Mouse (Mus musculus): ENCODE measurements around the gene Nudt22. TPM values are rescaled to one million over a fixed set of nuclear protein-coding genes. Genes with fewer than 3 reads are reported as not detected.

Gene Nudt22
- polyA plus RNA-seq (2015; fragmentation: Nextera tagmentation; extraction: Ambion mirVana) = 34.1 and 36.6 TPM in 2 replicates

GRCm38 (mm10) chr19:6996006-6996405 is at the start of gene Nudt22, which contains the start of gene Trpt1:
Gene Nudt22, minus strand, starts transcription at chr19:6996117.
Gene Trpt1, plus strand, starts transcription at chr19:6996131.
- no peaks in the 10 kb centered on the region for H3K9me3 ChIP-seq (replicated peaks; ENCODE audit: control insufficient read depth, low read length)
- H3K9ac ChIP-seq (ENCODE audit: low read length) = peak within 1 kb of the TSS; percentile 88
- peaks cover 26% of the 10 kb centered on the region for H3K36me3 ChIP-seq (ENCODE audit: control insufficient read depth, insufficient read depth)
- H3K27ac ChIP-seq (ENCODE audit: low read length) = peak within 1 kb of the TSS; percentile 89
- peak within 1 kb of the TSS; percentile 77 for H3K4me3 ChIP-seq (ENCODE audit: low read length)
- H3K4me2 ChIP-seq (ENCODE audit: low read depth, low read length) = peak within 1 kb of the TSS; percentile 90
- peaks cover 37% of the 10 kb centered on the region for H3K4me1 ChIP-seq (ENCODE audit: control insufficient read depth, insufficient read depth, low read length)
- no peaks in the 10 kb centered on the region for H3K27me3 ChIP-seq (ENCODE audit: control insufficient read depth, insufficient read depth, low read length)
- ATAC-seq (replicated peaks; ENCODE audit: extremely low read depth, insufficient read depth, low FRiP score) = peak; percentile 73
- 0% methylated on average over 24 of the region's 24 CpGs for WGBS

- peak overlapping the region; percentile 71 for H3K27ac ChIP-seq (ENCODE audit: low read length)
- H3K4me3 ChIP-seq (ENCODE audit: low read length) = no peak overlapping the region
- ATAC-seq (replicated peaks; ENCODE audit: extremely low read depth, insufficient read depth, low FRiP score) = no peak
Observed at GRCm38 (mm10) chr19:7044706-7045105, 48.8 kb upstream of the Nudt22 start.

DNA sequence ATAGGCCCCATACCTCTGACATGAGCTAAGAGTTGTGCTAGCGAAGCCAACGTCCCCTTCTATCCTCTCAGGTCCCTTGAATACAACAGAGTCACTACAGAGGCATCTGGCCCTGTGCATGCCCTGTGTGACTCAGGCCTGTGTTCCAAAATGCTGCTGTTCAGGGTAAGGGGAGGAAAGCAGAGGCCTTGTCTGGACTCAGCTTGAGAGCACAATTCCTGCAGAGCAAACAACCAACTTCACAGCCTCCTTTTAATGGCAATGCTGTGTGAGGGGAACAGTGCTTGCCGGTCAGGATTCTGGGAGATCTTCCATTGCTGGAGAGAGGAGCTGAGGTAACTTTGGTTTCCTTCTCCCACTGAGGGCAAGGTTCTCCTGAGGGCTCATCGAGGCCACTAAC is 48.4 kb upstream of the Nudt22 start:
- H3K27me3 ChIP-seq (ENCODE audit: control insufficient read depth, insufficient read depth, low read length) = no peaks in the 10 kb centered on the region
- peaks cover 13% of the 10 kb centered on the region for H3K4me1 ChIP-seq (ENCODE audit: control insufficient read depth, insufficient read depth, low read length)
- WGBS = 40% methylated on average over 4 of the region's 4 CpGs
- no peak overlapping the region for H3K4me3 ChIP-seq (ENCODE audit: low read length)
- peak overlapping the region; percentile 71 for H3K27ac ChIP-seq (ENCODE audit: low read length)
- H3K9me3 ChIP-seq (replicated peaks; ENCODE audit: control insufficient read depth, low read length) = no peaks in the 10 kb centered on the region
- no peaks in the 10 kb centered on the region for H3K36me3 ChIP-seq (ENCODE audit: control insufficient read depth, insufficient read depth)
- peak overlapping the region; percentile 32 for H3K9ac ChIP-seq (ENCODE audit: low read length)
- no peak overlapping the region for H3K4me2 ChIP-seq (ENCODE audit: low read depth, low read length)
- no peak for ATAC-seq (replicated peaks; ENCODE audit: extremely low read depth, insufficient read depth, low FRiP score)

More at GRCm38 (mm10) chr19:7044706-7045105, 48.8 kb upstream of the Nudt22 start:
- WGBS = 20% methylated on average over 4 of the region's 4 CpGs
- H3K4me1 ChIP-seq (ENCODE audit: control insufficient read depth, insufficient read depth, low read length) = peaks cover 13% of the 10 kb centered on the region
- H3K9me3 ChIP-seq (replicated peaks; ENCODE audit: control insufficient read depth, low read length) = no peaks in the 10 kb centered on the region
- H3K4me2 ChIP-seq (ENCODE audit: low read depth, low read length) = no peak overlapping the region
- H3K36me3 ChIP-seq (ENCODE audit: control insufficient read depth, insufficient read depth) = no peaks in the 10 kb centered on the region
- no peaks in the 10 kb centered on the region for H3K27me3 ChIP-seq (ENCODE audit: control insufficient read depth, insufficient read depth, low read length)
- H3K9ac ChIP-seq (ENCODE audit: low read length) = peak overlapping the region; percentile 32

DNA sequence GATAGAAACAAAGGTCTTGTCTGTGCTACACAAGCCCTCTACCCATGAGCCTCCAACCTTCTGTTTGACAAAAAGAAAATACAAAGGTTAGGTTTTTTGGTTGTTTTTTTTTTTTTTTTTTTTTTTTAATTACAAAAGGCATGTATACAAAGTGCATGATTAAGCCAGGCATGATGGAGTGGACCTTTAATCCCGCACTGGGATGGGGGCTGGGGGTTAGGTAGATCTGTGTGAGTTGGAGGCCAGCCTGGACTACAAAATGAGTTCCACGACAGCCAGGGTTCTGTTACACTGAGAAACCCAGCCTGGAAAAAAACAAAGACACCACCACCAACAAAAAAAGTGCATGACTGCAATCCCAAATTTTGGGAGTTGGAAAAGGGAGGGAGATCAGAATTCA is 45.3 kb upstream of the Nudt22 start:
- Histone ChIP-seq H3K9ac (ENCODE audit: low read length) (peak overlapping the region; percentile 87; the same call in 1 of the 2 replicates), H3K4me1 (ENCODE audit: control insufficient read depth, insufficient read depth, low read length) (peaks cover 36% of the 10 kb centered on the region), H3K27me3 (ENCODE audit: control insufficient read depth, insufficient read depth, low read length) (no peaks in the 10 kb centered on the region), H3K36me3 (ENCODE audit: control insufficient read depth, insufficient read depth) (no peaks in the 10 kb centered on the region), H3K27ac (ENCODE audit: low read length) (peak overlapping the region; percentile 97), H3K4me3 (ENCODE audit: low read length) (no peak overlapping the region; the same call in 1 of the 2 replicates), H3K9me3 (replicated peaks; ENCODE audit: control insufficient read depth, low read length) (no peaks in the 10 kb centered on the region), H3K4me2 (ENCODE audit: low read depth, low read length) (peak overlapping the region; percentile 92; the same call in 1 of the 2 replicates)
- 93% methylated on average over 2 of the region's 2 CpGs for WGBS
- no peak for ATAC-seq (replicated peaks; ENCODE audit: extremely low read depth, insufficient read depth, low FRiP score)

DNA sequence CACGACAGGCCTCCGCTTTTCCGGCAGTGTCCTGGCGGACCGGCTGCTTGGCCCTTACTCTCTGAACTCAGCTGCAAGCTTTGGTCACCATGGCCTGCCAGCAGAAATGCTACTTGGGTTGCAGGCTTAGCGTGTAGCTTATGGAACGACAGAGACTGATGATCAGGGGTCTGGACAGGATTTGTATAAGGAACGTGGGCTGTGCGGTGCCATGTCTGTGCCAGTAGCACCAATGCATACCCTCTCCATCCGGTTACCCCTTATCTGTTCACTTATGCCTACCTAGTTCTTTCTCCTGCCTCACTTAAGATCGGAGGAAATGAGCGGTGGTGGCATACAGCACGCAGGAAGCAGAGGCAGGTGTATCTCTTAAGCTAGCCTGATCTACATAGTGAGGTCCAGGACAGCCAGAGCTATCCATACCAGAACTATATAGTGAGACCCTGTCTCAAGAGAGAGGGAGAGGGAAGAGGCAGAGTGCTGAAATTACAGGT is 44.8 kb upstream of the Nudt22 start:
- Histone ChIP-seq H3K9me3 (replicated peaks; ENCODE audit: control insufficient read depth, low read length) (no peaks in the 10 kb centered on the region), H3K4me2 (ENCODE audit: low read depth, low read length) (peak overlapping the region; percentile 92), H3K9ac (ENCODE audit: low read length) (peak overlapping the region; percentile 87), H3K36me3 (ENCODE audit: control insufficient read depth, insufficient read depth) (no peaks in the 10 kb centered on the region), H3K4me1 (ENCODE audit: control insufficient read depth, insufficient read depth, low read length) (peaks cover 36% of the 10 kb centered on the region), H3K4me3 (ENCODE audit: low read length) (peak overlapping the region; percentile 64), H3K27ac (ENCODE audit: low read length) (peak overlapping the region; percentile 97), H3K27me3 (ENCODE audit: control insufficient read depth, insufficient read depth, low read length) (no peaks in the 10 kb centered on the region)
- 16% methylated on average over 13 of the region's 13 CpGs for WGBS
- ATAC-seq (replicated peaks; ENCODE audit: extremely low read depth, insufficient read depth, low FRiP score) = 0 out of 2 replicates have a peak, but pooled peaks have one; percentile 0

DNA sequence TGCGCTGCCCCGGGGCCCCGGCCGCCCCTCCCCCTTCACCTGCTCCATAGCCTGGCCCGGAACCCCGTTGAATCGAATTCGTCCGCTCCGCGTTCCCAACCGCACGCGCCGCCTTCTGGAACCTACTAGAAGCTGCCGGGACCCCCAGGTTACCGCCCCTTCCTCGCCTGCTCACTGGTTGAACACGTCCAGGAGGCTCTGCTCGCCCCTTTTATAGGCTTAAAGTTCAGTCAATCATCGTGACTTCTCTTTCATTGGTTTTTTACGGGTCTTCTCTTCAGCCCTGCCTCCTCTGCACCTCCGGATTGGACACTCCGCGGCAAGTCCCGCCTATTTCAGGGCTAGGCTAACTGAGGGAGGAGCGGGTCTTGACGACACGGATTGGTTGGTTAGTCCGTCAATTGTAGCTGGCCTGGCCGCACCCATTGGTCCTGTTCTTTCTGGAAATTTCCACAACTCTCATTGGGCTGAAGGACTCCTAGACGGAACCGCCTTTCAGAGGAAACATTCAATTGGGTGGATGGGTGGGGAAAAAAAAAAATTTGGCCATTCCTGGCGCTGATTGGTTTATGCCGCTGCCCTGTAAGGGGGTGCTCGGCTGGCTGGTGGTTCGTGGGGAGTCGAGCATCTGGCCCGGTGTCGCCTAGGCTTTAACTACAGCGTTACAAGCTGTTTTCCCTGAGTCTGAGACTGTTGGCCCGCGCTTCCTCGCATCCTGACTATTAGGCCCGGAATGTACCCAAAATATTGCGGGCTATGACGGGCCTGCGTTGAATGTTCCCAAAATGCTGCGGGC is 44.1 kb upstream of the Nudt22 start, which contains the start of gene Stip1:
Gene Stip1 (minus strand): TSS at position 127 of the 796 bp plus-strand sequence.
- Histone ChIP-seq H3K4me3 (ENCODE audit: low read length) (peak within 1 kb of the TSS; percentile 96), H3K27me3 (ENCODE audit: control insufficient read depth, insufficient read depth, low read length) (no peaks in the 10 kb centered on the region), H3K36me3 (ENCODE audit: control insufficient read depth, insufficient read depth) (peaks cover 5% of the 10 kb centered on the region), H3K4me2 (ENCODE audit: low read depth, low read length) (peak within 1 kb of the TSS; percentile 92), H3K27ac (ENCODE audit: low read length) (peak within 1 kb of the TSS; percentile 97), H3K9me3 (replicated peaks; ENCODE audit: control insufficient read depth, low read length) (no peaks in the 10 kb centered on the region), H3K4me1 (ENCODE audit: control insufficient read depth, insufficient read depth, low read length) (peaks cover 36% of the 10 kb centered on the region), H3K9ac (ENCODE audit: low read length) (peak within 1 kb of the TSS; percentile 97)
- peak; percentile 97 for ATAC-seq (replicated peaks; ENCODE audit: extremely low read depth, insufficient read depth, low FRiP score)
- under 1% methylated on average over 49 of the region's 49 CpGs for WGBS

DNA sequence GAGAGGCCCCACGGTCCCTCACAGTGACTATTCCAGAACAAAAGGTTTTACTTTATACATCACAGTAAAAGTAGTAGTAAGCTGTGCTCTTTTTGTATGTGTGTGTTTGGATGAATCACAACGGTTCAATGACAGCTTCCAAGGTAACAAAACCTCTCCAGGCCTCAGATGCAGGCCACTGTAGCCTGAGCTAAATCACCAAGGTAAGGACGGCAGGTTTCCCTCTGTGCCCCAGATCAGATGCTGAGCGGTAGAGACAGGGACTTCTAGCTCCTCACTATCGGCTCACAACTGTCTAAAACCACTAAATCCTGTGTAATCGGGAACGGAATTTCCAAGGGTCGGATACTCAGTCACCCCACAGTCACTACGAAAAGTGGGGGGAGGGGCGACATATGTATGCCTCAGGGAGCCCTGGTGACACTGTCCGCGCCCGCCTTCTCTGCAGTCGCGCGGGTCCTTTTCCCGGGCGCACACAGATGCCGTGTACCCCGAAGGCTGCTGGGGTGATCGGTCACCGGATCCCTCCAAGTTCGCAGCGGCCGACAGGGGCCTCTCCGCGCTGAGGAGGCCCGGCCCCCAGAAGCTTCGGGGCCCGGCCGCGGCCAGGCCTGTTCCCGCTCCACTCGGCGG is 43.3 kb upstream of the Nudt22 start:
- peak; percentile 10 for ATAC-seq (replicated peaks; ENCODE audit: extremely low read depth, insufficient read depth, low FRiP score)
- no peaks in the 10 kb centered on the region for H3K9me3 ChIP-seq (replicated peaks; ENCODE audit: control insufficient read depth, low read length)
- H3K27me3 ChIP-seq (ENCODE audit: control insufficient read depth, insufficient read depth, low read length) = no peaks in the 10 kb centered on the region
- peak overlapping the region; percentile 91 for H3K27ac ChIP-seq (ENCODE audit: low read length)
- H3K36me3 ChIP-seq (ENCODE audit: control insufficient read depth, insufficient read depth) = peaks cover 11% of the 10 kb centered on the region
- H3K4me1 ChIP-seq (ENCODE audit: control insufficient read depth, insufficient read depth, low read length) = peaks cover 29% of the 10 kb centered on the region
- H3K4me3 ChIP-seq (ENCODE audit: low read length) = peak overlapping the region; percentile 96
- peak overlapping the region; percentile 88 for H3K4me2 ChIP-seq (ENCODE audit: low read depth, low read length)
- 2% methylated on average over 35 of the region's 35 CpGs for WGBS
- peak overlapping the region; percentile 97 for H3K9ac ChIP-seq (ENCODE audit: low read length)

- Histone ChIP-seq H3K4me1 (ENCODE audit: control insufficient read depth, insufficient read depth, low read length) (peaks cover 23% of the 10 kb centered on the region), H3K27me3 (ENCODE audit: control insufficient read depth, insufficient read depth, low read length) (no peaks in the 10 kb centered on the region), H3K9me3 (replicated peaks; ENCODE audit: control insufficient read depth, low read length) (no peaks in the 10 kb centered on the region), H3K36me3 (ENCODE audit: control insufficient read depth, insufficient read depth) (peaks cover 57% of the 10 kb centered on the region), H3K4me3 (ENCODE audit: low read length) (no peak overlapping the region), H3K4me2 (ENCODE audit: low read depth, low read length) (no peak overlapping the region), H3K27ac (ENCODE audit: low read length) (no peak overlapping the region), H3K9ac (ENCODE audit: low read length) (no peak overlapping the region)
- 88% methylated on average over 5 of the region's 5 CpGs for WGBS
- no peak for ATAC-seq (replicated peaks; ENCODE audit: extremely low read depth, insufficient read depth, low FRiP score)
Observed at GRCm38 (mm10) chr19:7034006-7034405, 38.1 kb upstream of the Nudt22 start.
